Mouse (Mus musculus) heart, embryonic 16.5 days (tissue): ENCODE measurements around the gene Zfp667. TPM values are rescaled to one million over a fixed set of nuclear protein-coding genes. Genes with fewer than 3 reads are reported as not detected.

Experiments
- polyA plus RNA-seq: library from polyadenylated mRNA; unstranded; fragments of >200 nt; fragmentation: Nextera tagmentation; extraction: Ambion mirVana; gene quantifications from 2 replicates; pipeline ENCODE4 v1.2.1, GENCODE M21; 2015

Gene Zfp667
- polyA plus RNA-seq, 1 experiment from 2014 or later: 4.9 TPM

Other genes starting within 250 kb of the Zfp667 start
- not detected in 2 replicates for gene Nlrp4c, start 241.4 kb upstream of the Zfp667 start, polyA plus RNA-seq
- gene Zfp787, start 130.6 kb upstream of the Zfp667 start, polyA plus RNA-seq: 22.2 and 22.5 TPM in 2 replicates
- gene Zfp444, start 114.4 kb upstream of the Zfp667 start, polyA plus RNA-seq: 34.4 and 35.4 TPM in 2 replicates
- gene Galp, start 89.5 kb upstream of the Zfp667 start, polyA plus RNA-seq: not detected in 2 replicates
- not detected in 2 replicates for gene Zscan5b, start 64.3 kb upstream of the Zfp667 start, polyA plus RNA-seq
- not detected in 2 replicates for gene Epp13, start 33.9 kb upstream of the Zfp667 start, polyA plus RNA-seq
- 3.2 and 4.5 TPM in 2 replicates for gene Zfp583, start 44.7 kb downstream of the Zfp667 start, polyA plus RNA-seq
- 1.0 and 1.5 TPM in 2 replicates for gene Gm3854, start 57.2 kb downstream of the Zfp667 start, polyA plus RNA-seq
- 1.0 and 1.8 TPM in 2 replicates for gene Zfp78, start 76.7 kb downstream of the Zfp667 start, polyA plus RNA-seq
- 7.6 and 9.5 TPM in 2 replicates for gene Zfp28, start 96.7 kb downstream of the Zfp667 start, polyA plus RNA-seq
- 0.20 TPM in 1 of 2 replicates, not detected in the other for gene Smim17, start 112.1 kb downstream of the Zfp667 start, polyA plus RNA-seq
- gene Gm20715, start 123.7 kb downstream of the Zfp667 start, polyA plus RNA-seq: not detected in 2 replicates
- gene Olfr1344, start 152.1 kb downstream of the Zfp667 start, polyA plus RNA-seq: not detected in 2 replicates
- 0.02 TPM in 1 of 2 replicates, not detected in the other for gene Olfr1336, start 169.6 kb downstream of the Zfp667 start, polyA plus RNA-seq
- not detected in 2 replicates for gene Olfr1346, start 180.5 kb downstream of the Zfp667 start, polyA plus RNA-seq
- not detected in 2 replicates for gene Olfr5, start 200.4 kb downstream of the Zfp667 start, polyA plus RNA-seq
- gene Olfr1347, start 213.2 kb downstream of the Zfp667 start, polyA plus RNA-seq: not detected in 2 replicates
- gene Olfr1348, start 222.2 kb downstream of the Zfp667 start, polyA plus RNA-seq: not detected in 2 replicates
- not detected in 2 replicates for gene Olfr1349, start 236.4 kb downstream of the Zfp667 start, polyA plus RNA-seq